Mouse (Mus musculus): ENCODE measurements at regions not wholly inside any gene's neighbourhood (a gene's known extent, or its start where the extent isn't known, plus 50 kb on each side); places are given as distances from the start of the nearest gene placed in this dataset.

- TF ChIP-seq CTCF (conservative IDR thresholded peaks at IDR 0.05; ENCODE audit: low read length) (no peak), NANOG (IDR thresholded peaks at IDR 0.05; ENCODE audit: borderline replicate concordance, low read length) (no peak), POU5F1 (IDR thresholded peaks at IDR 0.05; ENCODE audit: borderline replicate concordance, low read length) (no peak)
Observed at GRCm38 (mm10) chr3:9886077-9886476, 201.8 kb upstream of the Gm9833 start.

Measured in E14TG2a.4 (cell line).